Mouse (Mus musculus) bone marrow macrophage, adult 2 months (primary cell): ENCODE data around the gene Ptk6. TPM values are rescaled to one million over a fixed set of nuclear protein-coding genes. Genes with fewer than 3 reads are reported as not detected.

Source experiments
- H3K27ac ChIP-seq: 2 replicates; pipeline ENCODE4 v1.5.1; 2012; ENCODE audit warnings: low read depth, low read length; ENCODE audit not compliant: insufficient read depth
- H3K4me1 ChIP-seq: 2 replicates; pipeline ENCODE4 v1.6.1; 2012; ENCODE audit warnings: low read length; ENCODE audit not compliant: control insufficient read depth, insufficient read depth
- H3K4me3 ChIP-seq: 2 replicates; pipeline ENCODE4 v1.5.1; 2012; ENCODE audit warnings: mild to moderate bottlenecking, low read length, moderate library complexity; ENCODE audit not compliant: insufficient read depth
- CTCF ChIP-seq: IDR thresholded peaks from 2 replicates; pipeline ENCODE4 v1.5.1; 2012; ENCODE audit warnings: low read depth, mild to moderate bottlenecking, low read length, moderate library complexity
- POLR2A ChIP-seq: IDR thresholded peaks from 2 replicates; pipeline ENCODE4 v1.6.1; 2012; ENCODE audit warnings: mild to moderate bottlenecking, low read depth, low read length, borderline replicate concordance
- polyA plus RNA-seq: library from polyadenylated mRNA; stranded (reverse); fragments of >200 nt; gene quantifications from 2 replicates; pipeline ENCODE4 v1.2.4, GENCODE M21; 2012; ENCODE audit not compliant: missing spikeins, insufficient read depth, insufficient read length

The Ptk6 gene
- polyA plus RNA-seq, 1 experiment = not detected

GRCm38 (mm10) chr2:181238091-181238610 lies 35.6 kb upstream of the Ptk6 start:
- TF ChIP-seq POLR2A (no peak), CTCF (no peak)
- peaks cover 25% of the 10 kb centered on the region for H3K4me1 ChIP-seq
- no peak overlapping the region for H3K27ac ChIP-seq
- no peak overlapping the region for H3K4me3 ChIP-seq

- no peak overlapping the region for H3K27ac ChIP-seq
- TF ChIP-seq CTCF (no peak), POLR2A (no peak)
- H3K4me1 ChIP-seq = peaks cover 24% of the 10 kb centered on the region
- no peak overlapping the region for H3K4me3 ChIP-seq
These were observed 34.8 kb upstream of the Ptk6 start for GRCm38 (mm10) chr2:181237251-181238014.

- Histone ChIP-seq H3K4me3 (no peak overlapping the region), H3K4me1 (peaks cover 17% of the 10 kb centered on the region), H3K27ac (no peak overlapping the region)
- TF ChIP-seq POLR2A (no peak), CTCF (no peak)
These were observed 33.3 kb upstream of the Ptk6 start for GRCm38 (mm10) chr2:181235681-181236566.

GRCm38 (mm10) chr2:181234680-181235079 lies 32.1 kb upstream of the Ptk6 start:
- H3K4me1 ChIP-seq = peaks cover 17% of the 10 kb centered on the region
- no peak overlapping the region for H3K27ac ChIP-seq
- TF ChIP-seq POLR2A (no peak), CTCF (no peak)
- no peak overlapping the region for H3K4me3 ChIP-seq

GRCm38 (mm10) chr2:181233443-181233842 lies 30.9 kb upstream of the Ptk6 start:
- TF ChIP-seq CTCF (no peak), POLR2A (no peak)
- H3K4me3 ChIP-seq = no peak overlapping the region

GRCm38 (mm10) chr2:181231171-181231570 lies 28.6 kb upstream of the Ptk6 start:
- no peak overlapping the region for H3K27ac ChIP-seq
- TF ChIP-seq POLR2A (no peak), CTCF (no peak)
- no peak overlapping the region for H3K4me3 ChIP-seq
- peaks cover 2% of the 10 kb centered on the region; the same call in 1 of the 2 replicates for H3K4me1 ChIP-seq

More at GRCm38 (mm10) chr2:181233443-181233842, 30.9 kb upstream of the Ptk6 start:
- no peak overlapping the region for H3K27ac ChIP-seq
- peaks cover 16% of the 10 kb centered on the region for H3K4me1 ChIP-seq

GRCm38 (mm10) chr2:181228335-181228734 lies 25.7 kb upstream of the Ptk6 start:
- no peak overlapping the region for H3K4me3 ChIP-seq
- TF ChIP-seq CTCF = no peak
- no peak for TF ChIP-seq POLR2A
- H3K4me1 ChIP-seq = peaks cover 2% of the 10 kb centered on the region; the same call in 1 of the 2 replicates
- no peak overlapping the region for H3K27ac ChIP-seq

GRCm38 (mm10) chr2:181227122-181227521 lies 24.5 kb upstream of the Ptk6 start:
- TF ChIP-seq CTCF (no peak), POLR2A (no peak)
- peaks cover 2% of the 10 kb centered on the region; the same call in 1 of the 2 replicates for H3K4me1 ChIP-seq
- H3K27ac ChIP-seq = no peak overlapping the region
- H3K4me3 ChIP-seq = no peak overlapping the region

- no peak overlapping the region for H3K27ac ChIP-seq
- no peak overlapping the region for H3K4me3 ChIP-seq
- H3K4me1 ChIP-seq = peaks cover 6% of the 10 kb centered on the region
- TF ChIP-seq CTCF = no peak
- no peak for TF ChIP-seq POLR2A
These were observed 22.4 kb upstream of the Ptk6 start for GRCm38 (mm10) chr2:181224994-181225393.
